Mouse (Mus musculus) frontal cortex, postnatal 25 days (tissue): ENCODE data around the gene 4933415A04Rik.

ENCODE experiments used
- DNase-seq, 2 experiments: peaks; one replicate each; pipeline ENCODE4 v3.0.0; 2022; ENCODE audit warnings: low spot score in 2 of 2

Gene 4933415A04Rik

DNA sequence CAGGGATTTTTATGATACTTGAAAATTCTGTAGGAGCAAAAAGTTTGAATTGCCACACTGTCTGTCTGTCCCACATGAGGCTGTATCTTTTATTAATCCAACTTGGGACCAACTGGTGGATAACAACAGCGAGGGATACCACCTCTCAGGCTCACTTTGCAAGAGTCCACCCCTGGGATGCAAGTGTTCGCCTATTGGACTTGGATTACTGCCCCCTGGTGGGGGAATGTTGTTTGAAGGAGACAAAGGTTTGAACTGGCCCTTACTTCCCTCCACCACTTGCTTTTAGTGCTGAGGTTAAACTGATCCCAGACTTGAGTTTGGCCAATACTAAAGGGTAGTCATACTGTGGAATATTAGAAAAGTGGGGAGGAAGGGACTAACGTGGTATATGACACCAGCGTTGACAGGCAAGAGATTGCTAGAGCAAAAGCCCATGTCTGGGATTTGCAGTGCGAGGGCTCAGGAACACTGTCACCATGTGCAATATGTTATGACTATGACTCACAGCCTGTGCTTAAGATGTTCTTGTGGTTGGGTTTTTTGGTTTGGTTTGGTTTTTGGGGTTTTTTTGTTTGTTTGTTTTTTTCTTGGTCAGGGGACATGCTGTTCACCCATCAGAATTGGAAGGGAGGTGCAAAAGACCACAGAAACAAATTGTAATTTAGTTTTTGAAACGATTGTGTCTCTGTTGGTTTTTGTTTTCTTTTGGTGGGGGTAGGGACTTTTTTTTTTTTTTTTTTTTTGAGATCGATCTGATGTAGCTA lies at the start of gene 4933415A04Rik:
TSS of gene 4933415A04Rik (plus strand) at position 717 of the 767 bp plus-strand sequence.
- peak; percentile 32 to 66 for DNase-seq

DNA sequence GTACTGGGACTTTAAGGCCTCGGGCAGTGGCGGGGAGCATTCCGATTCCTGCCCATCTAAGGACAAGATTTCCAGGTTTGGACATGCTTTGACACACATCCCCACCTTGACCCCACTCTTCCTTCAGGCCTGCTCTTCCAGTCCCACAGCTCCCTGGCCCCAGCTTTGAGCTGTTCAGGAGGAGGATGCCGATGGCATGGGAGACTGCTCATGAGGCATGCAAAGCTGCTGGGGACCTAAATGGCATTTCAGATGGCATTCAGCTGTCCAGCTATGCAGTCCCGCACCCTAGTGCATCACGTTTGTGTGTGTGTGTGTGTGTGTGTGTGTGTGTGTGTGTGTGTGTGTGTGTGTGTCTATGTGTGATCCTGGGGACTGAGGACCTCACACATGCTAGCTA lies 49.8 kb upstream of the 4933415A04Rik start:
- DNase-seq = no peak

- no peak for DNase-seq
Observed at GRCm38 (mm10) chr11:43539863-43540262, 47.0 kb upstream of the 4933415A04Rik start.

DNA sequence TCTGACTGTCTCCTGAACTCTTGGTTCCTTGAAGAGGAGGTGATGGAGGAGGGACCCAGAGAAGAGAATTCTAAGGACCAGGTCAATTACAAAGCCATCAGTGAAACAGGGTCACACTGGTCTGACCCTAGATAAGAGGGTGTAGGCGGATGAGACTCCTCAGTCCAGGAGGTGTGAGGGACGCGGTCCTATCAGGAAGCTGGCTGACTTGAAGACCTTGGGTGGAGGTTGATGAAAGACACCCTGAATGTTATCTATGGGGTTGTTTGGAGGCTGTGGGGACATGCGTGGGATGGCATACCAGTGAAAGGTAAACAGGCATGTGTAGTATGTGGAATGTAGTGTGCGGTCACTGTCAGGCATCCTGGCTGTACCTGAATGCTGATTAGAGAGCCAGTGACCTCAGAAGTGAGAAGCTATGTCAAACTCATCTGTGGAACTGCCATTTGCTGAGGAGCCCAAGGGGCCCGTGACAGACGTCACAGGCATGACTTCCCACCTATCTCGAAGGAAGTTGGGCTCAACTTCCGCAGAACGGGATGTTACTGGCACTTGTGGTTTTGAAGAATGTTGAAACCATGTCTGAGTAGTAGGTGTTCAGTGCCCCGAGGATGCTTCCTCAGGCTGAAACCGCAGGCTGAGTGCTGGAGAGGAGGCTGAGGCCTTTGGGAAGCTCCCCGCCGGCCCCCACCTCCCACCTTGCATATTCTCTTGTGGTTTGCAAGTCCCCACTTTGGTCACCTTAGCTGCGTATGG lies 43.0 kb upstream of the 4933415A04Rik start:
- DNase-seq = no peak

DNA sequence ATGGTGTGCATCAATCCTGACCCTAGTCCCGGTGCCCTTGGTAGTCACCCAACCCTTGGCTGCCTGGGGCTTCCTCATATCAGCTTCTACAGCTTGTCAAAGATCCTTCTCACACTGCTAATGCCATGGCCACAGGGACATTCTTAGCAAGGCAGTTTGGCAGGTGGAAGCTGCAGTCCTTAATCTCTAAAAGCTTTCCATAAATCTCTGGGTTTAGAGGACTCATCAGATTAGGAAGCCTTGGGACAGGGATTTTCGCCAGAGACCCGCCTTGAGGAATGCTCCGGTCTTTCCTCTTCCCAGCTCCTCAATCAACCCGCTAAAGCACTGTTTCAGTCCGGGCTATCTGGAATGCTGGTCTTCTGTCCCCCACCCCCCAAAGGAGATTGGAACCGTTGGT lies 42.0 kb upstream of the 4933415A04Rik start:
- DNase-seq = no peak

DNA sequence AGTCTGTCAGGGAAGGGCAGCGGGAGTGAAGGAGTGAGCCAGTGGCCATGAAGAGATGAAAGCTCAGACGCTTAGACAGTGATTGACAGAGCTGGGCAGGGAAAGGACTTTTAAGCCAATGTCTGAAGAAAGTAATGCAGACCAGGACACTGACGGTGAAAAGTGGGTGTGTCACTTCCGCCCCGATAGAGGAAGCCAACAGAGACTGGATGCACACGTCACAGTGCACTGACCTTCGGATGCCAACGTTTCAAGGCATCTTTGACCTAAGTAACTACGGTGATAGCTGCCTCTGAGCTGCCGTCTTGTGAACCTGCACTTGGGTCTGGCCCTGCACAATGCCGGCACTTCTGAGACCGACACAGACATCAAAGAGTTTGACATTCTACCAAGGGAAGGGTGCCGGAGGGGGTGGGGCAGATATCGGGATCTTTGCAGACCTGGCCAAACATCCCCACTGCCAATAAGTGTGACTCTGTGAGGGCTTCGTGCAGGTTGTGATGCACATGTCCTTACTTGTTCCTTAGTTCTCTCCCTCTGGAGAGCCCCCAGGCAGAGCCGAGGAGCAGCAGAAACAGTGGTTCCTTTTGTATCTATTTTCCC lies 40.9 kb upstream of the 4933415A04Rik start:
- DNase-seq = no peak

DNA sequence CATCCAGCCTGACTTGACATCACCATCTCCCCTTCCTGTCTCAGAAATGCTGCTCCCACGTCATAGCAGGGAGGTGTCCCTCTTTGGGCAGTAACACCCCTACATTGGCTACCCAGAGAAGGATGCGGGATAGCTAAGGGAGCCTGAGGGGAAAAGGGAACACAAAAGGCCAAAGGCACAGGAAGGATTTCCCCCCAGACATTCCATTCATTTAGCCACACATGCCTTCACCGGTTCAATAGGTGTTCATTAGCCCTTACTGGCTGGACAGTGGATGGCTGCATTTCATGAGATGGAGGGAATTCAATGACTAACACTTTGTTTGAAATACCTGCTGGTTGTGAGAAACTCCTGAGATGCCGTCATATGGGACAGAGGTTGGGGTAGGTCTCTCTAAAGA lies 40.2 kb upstream of the 4933415A04Rik start:
- no peak for DNase-seq

- DNase-seq = peak in 1 of 2 experiments; percentile 32
Observed at GRCm38 (mm10) chr11:43548148-43548547, 38.7 kb upstream of the 4933415A04Rik start.

DNA sequence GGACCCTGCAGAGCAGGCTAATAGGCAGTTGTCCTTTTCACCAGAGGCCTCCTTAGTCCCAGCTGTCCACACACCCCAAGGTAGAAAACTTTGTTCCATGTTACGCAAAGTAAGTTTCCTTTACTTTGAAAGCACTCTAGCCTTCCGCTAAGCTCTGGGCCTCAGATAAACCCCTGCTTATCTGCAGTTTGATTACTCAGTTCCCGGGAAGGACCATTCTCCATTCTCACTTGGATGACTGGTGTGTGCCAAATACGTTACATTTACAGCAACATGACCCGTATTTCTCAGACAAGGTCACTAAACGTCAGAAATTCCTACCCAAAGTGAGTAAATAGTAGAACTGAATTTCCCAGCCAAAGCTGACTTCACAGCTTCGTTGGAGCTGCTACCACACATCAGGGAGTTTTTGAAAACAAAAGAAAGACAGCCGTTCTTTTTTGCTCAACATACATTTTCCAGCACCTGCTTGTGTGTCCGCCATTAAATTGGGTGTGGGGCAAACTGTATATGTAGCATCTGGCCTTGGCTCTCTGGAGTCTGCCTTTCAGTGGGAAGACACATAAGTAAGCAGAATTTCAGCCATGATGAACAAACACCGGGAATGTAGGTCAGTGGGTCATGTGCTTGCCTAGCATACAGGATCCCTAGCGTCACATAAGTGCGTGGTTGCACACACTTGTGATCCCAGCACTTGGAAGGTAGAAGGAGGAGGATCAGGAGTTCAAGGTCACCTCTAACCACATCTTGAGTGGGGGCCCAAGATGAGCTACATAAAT lies 38.0 kb upstream of the 4933415A04Rik start:
- no peak for DNase-seq

DNA sequence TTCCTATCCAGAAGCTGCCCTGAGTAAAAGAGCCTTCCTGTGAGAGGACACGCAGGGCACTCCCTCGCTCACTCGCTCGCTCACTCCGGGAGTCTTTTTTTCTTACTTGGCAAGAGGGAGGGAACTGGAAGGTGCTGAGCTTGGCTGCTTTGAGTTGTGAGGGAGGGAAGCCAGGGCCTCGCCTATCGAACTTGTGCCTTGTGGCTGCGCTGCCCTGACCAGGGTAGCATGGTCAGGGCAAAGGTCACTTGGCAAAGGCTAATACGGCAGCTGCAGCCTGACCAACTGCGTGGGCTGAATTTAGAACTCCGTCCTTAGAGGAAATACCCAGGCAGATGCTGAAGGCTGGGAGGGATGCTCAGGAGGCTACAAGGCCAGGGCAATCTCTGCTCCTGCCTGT lies 37.1 kb upstream of the 4933415A04Rik start:
- no peak for DNase-seq

DNA sequence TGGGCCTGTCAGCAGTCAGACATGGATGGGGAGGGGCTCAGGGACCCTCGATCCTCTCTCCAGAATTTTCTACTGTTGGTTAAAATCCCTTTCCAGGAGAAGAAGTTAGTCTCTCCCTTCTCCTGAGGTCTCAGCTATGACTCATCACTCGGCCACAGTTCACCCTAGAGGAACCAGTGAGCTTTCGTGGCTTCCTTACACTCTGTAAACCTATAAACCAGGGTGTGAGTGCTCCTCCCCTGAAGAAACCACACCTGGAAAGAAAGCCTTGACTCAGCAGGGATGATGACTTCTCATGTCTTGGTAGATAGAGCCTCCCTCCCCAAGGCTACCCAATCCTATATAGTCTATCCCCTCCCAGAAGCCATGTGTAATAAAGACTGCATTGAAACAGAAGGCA lies 35.1 kb upstream of the 4933415A04Rik start:
- no peak for DNase-seq

DNA sequence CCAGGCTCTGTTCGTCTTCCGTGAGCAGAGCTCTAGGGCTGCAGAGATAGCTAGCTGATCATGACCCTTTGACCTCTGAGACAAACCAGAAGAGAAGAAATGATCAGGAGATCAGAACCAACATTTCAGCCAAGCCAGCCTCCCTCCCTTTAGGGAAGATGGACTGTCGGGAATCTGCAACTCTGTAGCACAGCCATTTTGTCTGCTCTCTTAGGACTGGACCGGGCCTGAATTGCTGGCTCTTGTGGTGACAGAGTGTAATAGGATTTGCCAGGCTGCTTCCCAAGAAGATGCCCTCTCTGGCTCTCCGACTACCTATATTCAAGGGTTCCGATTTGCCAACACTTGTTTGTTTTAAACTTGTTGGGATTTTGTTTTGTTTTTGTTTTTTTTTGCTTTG lies 34.2 kb upstream of the 4933415A04Rik start:
- no peak for DNase-seq

DNA sequence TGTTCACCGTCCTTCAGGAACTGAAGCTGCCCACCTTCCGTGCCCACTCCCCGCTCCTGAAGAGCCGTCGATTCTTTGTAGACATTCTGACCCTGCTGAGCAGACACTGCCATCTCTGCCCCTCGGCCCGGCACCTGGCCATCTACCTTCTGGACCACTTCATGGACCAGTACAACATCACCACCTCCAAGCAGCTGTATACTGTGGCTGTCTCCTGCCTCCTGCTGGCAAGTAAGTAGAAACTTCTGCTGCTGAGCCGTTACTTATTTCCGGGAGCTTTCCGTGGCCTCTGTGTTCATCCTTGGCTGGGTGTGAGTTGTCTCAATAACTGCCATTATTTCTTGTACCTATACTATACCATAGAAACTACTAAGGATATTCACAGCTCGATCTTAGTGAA lies 30.3 kb upstream of the 4933415A04Rik start:
- no peak for DNase-seq

GRCm38 (mm10) chr11:43559515-43560292 lies 27.1 kb upstream of the 4933415A04Rik start:
- no peak for DNase-seq

DNA sequence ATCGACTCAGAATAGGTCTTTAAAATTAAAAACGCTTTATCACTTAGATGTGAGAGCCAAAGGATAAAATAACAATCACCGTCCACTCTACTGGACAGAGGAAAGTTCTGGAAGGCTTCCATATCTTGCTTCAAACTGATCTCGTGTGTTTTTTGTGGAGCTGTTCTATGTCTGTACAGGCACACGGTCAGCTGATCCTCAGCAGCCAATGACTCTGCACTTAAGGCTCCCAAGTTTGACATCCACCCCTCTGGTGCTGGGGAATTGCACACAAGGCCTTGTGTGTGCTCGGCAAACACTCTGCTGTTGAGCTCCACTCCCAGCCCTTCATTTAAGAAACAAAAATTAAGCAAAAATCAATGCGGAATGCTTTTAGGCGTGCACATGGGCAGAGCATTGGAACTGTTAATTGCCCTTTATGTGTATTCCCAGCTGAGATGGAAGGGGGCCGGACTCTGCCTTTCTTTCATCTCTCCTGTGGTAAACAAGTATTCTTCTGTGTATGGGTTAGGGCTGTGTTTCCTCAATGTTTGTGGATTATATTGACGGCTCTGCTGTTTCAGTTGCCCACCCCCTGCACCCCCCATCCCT lies 23.1 kb upstream of the 4933415A04Rik start:
- DNase-seq = no peak

DNA sequence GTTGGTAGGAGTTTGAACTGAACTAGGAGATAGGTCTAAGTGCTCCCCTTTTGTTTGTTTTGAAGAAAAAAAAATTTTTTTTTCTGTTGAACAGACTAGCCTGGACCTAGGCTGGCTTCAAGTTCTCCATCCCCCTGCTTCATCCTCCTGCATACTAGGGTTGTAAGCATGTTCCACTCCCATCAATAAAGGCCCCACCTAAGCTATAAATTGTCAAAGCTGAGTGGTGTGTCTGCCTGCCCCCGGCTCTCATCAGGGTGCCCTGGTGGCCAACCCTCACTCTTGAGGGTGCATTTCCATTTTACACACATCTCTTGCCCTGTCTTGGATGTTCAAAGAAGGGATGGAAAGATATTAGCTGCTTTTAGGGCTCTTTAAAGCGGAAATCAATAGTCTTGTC lies 21.4 kb upstream of the 4933415A04Rik start:
- DNase-seq = no peak

- DNase-seq = no peak
Observed at GRCm38 (mm10) chr11:43565852-43566251, 21.0 kb upstream of the 4933415A04Rik start.

DNA sequence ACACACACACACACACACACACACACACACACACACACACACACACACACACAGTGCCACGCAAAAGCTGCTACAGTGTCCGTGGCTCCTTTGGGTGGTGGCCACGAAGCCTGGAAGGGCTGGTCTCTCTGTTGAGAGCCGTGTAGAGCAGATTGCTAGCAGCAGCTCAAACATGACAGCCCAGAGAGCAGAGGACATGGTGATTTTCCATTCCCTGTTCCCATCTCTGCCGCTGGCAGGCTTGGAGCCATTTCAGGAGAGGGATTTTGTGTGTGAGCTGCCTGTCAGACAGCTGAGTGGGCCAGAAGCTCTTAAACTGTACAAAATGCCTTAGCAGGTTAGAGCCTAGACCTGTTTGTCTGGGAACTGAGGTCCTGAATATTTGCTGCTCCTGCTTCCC lies 20.1 kb upstream of the 4933415A04Rik start:
- no peak for DNase-seq

GRCm38 (mm10) chr11:43568263-43568662 lies 18.6 kb upstream of the 4933415A04Rik start:
- DNase-seq = no peak

GRCm38 (mm10) chr11:43569188-43569587 lies 17.7 kb upstream of the 4933415A04Rik start:
- no peak for DNase-seq

- peak in 1 of 2 experiments; percentile 29 for DNase-seq
Observed at GRCm38 (mm10) chr11:43569595-43569994, 17.2 kb upstream of the 4933415A04Rik start.
